Mouse (Mus musculus): ENCODE measurements around the gene Rnf212b. TPM values are rescaled to one million over a fixed set of nuclear protein-coding genes. Genes with fewer than 3 reads are reported as not detected.

Rnf212b gene
- total and polyA plus RNA-seq, 3 experiments = not detected

GRCm38 (mm10) chr14:54883154-54884021, 69.4 kb downstream of the Rnf212b start, which contains the start of the genes Bcl2l2 and Gm20521:
Gene Bcl2l2 (plus strand): TSS chr14:54883377.
Gene Gm20521 (plus strand): TSS chr14:54883441.
- Histone ChIP-seq H3K4me1 (ENCODE audit: control insufficient read depth in 1 of 2, insufficient read depth in 2 of 2) (no peaks in the 10 kb centered on the region), H3K36me3 (replicated peaks in 1 of 2; ENCODE audit: control insufficient read depth in 1 of 2, insufficient read depth in 1 of 2, low read length in 1 of 2) (peaks cover 0 to 2% of the 10 kb centered on the region in 2 experiments), H3K4me2 (ENCODE audit: insufficient read depth, low read depth, poor library complexity, severe bottlenecking) (peak within 1 kb of the TSS; percentile 24), H3K27ac (ENCODE audit: insufficient read depth, low read depth) (no peak within 1 kb of the TSS), H3K27me3 (replicated peaks) (peaks cover 14% of the 10 kb centered on the region), H3K9me3 (replicated peaks; ENCODE audit: low read length) (no peaks in the 10 kb centered on the region), H3K9ac (ENCODE audit: insufficient read depth, low read depth) (peak within 1 kb of the TSS; percentile 50), H3K79me2 (replicated peaks; ENCODE audit: control insufficient read depth, extremely low read depth, insufficient read depth, poor library complexity, severe bottlenecking) (no peaks in the 10 kb centered on the region), H3K4me3 (replicated peaks in 1 of 3; ENCODE audit: low read depth in 2 of 3, low read length in 2 of 3, poor library complexity in 1 of 3) (peak within 1 kb of the TSS in 2 of 3 experiments; percentile 37 to 41)
- TF ChIP-seq BHLHE40 (IDR thresholded peaks at IDR 0.05; ENCODE audit: low read depth, low read length) (no peak), SMC3 (IDR thresholded peaks at IDR 0.05; ENCODE audit: low read depth, low read length) (no peak), IRF4 (IDR thresholded peaks at IDR 0.05; ENCODE audit: low read depth, low read length) (no peak), POLR2AphosphoS2 (IDR thresholded peaks at IDR 0.05; ENCODE audit: low read depth, low read length) (no peak), EP300 (IDR thresholded peaks at IDR 0.05; ENCODE audit: low read length) (no peak), JUND (conservative IDR thresholded peaks at IDR 0.05; ENCODE audit: low read depth, low read length) (no peak), CTCF (conservative IDR thresholded peaks at IDR 0.05 in 1 of 2, IDR thresholded peaks at IDR 0.05 in 1 of 2; ENCODE audit: low read depth in 2 of 2, low read length in 2 of 2) (no peak), POLR2A (IDR thresholded peaks at IDR 0.05; ENCODE audit: low read depth, low read length) (peak; percentile 62; the same call in 1 of the 2 replicates), ELF1 (IDR thresholded peaks at IDR 0.05; ENCODE audit: low read depth, low read length) (peak; percentile 60), TBP (conservative IDR thresholded peaks at IDR 0.05; ENCODE audit: low read depth, low read length) (no peak), NRF1 (IDR thresholded peaks at IDR 0.05; ENCODE audit: low read depth, low read length) (no peak), HCFC1 (IDR thresholded peaks at IDR 0.05; ENCODE audit: low read depth, low read length) (peak; percentile 62), GABPA (IDR thresholded peaks at IDR 0.05; ENCODE audit: insufficient replicate concordance, low read depth, low read length) (no peak), ZMIZ1 (IDR thresholded peaks at IDR 0.05; ENCODE audit: low read depth, low read length) (no peak), ZKSCAN1 (IDR thresholded peaks at IDR 0.05; ENCODE audit: borderline replicate concordance, low read depth, low read length) (no peak), MXI1 (IDR thresholded peaks at IDR 0.05; ENCODE audit: low read depth, low read length) (no peak), ZNF384 (IDR thresholded peaks at IDR 0.05; ENCODE audit: low read depth, low read length) (no peak), MAFK (IDR thresholded peaks at IDR 0.05; ENCODE audit: insufficient replicate concordance, low read length) (no peak), CHD1 (IDR thresholded peaks at IDR 0.05; ENCODE audit: low read depth, low read length) (no peak), NELFE (IDR thresholded peaks at IDR 0.05; ENCODE audit: low read depth, low read length) (0 out of 2 replicates have a peak, but pooled peaks have one; percentile 43), JUN (IDR thresholded peaks at IDR 0.05; ENCODE audit: insufficient read depth, low read depth, low read length) (no peak), USF2 (conservative IDR thresholded peaks at IDR 0.05; ENCODE audit: low read depth, low read length) (no peak), KAT2A (IDR thresholded peaks at IDR 0.05; ENCODE audit: insufficient replicate concordance, low read length) (no peak), MAX (IDR thresholded peaks at IDR 0.05; ENCODE audit: low read length) (no peak), MYC (IDR thresholded peaks at IDR 0.05; ENCODE audit: low read depth, low read length) (no peak), RCOR1 (conservative IDR thresholded peaks at IDR 0.05; ENCODE audit: low read depth, low read length) (no peak), MAZ (IDR thresholded peaks at IDR 0.05; ENCODE audit: low read depth, low read length) (peak; percentile 96), TCF12 (IDR thresholded peaks at IDR 0.05; ENCODE audit: low read depth, low read length) (no peak), ETS1 (conservative IDR thresholded peaks at IDR 0.05; ENCODE audit: low read depth, low read length) (no peak), CHD2 (IDR thresholded peaks at IDR 0.05; ENCODE audit: low read length) (no peak), ZC3H11A (IDR thresholded peaks at IDR 0.05; ENCODE audit: low read depth, low read length) (no peak), RAD21 (IDR thresholded peaks at IDR 0.05; ENCODE audit: low read depth, low read length) (no peak), USF1 (IDR thresholded peaks at IDR 0.05; ENCODE audit: low read depth, low read length) (no peak), PAX5 (IDR thresholded peaks at IDR 0.05; ENCODE audit: low read length) (no peak), SIN3A (IDR thresholded peaks at IDR 0.05; ENCODE audit: low read length) (no peak), MEF2A (IDR thresholded peaks at IDR 0.05; ENCODE audit: borderline replicate concordance, low read depth, low read length) (no peak), UBTF (IDR thresholded peaks at IDR 0.05; ENCODE audit: low read depth, low read length) (no peak), E2F4 (IDR thresholded peaks at IDR 0.05; ENCODE audit: insufficient replicate concordance, low read depth, low read length) (no peak)
- DNase-seq (ENCODE audit: extremely low read depth) = no peak
- in situ Hi-C loops (cut with MboI; ENCODE audit: low pct_ligation_motif_present, low pct_unique_long_range_greater_than_20kb, low sequenced_read_pairs) (no loop called here), dilution Hi-C loops (cut with MboI; ENCODE audit: extremely low pct_ligation_motif_present, extremely low pct_unique_long_range_greater_than_20kb, low sequenced_read_pairs) (no loop called here)

All from CH12.LX (cell line).